Mouse (Mus musculus): Measurements from ENCODE around the gene Ncan.
A peak's percentile ranks its signal among the peaks of the same experiment; 100 is the strongest.
"Not testable (repeated sequence)": the region's sequence is repeated elsewhere in the genome, so short reads cannot be mapped to it uniquely, and the experiment has no call there.

The Ncan gene

GRCm38 (mm10) chr8:70084191-70085065 lies 36.2 kb downstream of the Ncan start:
- no peak for DNase-seq (ENCODE audit: low spot score)

GRCm38 (mm10) chr8:70083285-70083684 lies 37.4 kb downstream of the Ncan start, which contains the start of gene Hapln4:
Gene Hapln4 (plus strand): TSS chr8:70083457.
- DNase-seq (ENCODE audit: low spot score), result no peak

- no peak for DNase-seq (ENCODE audit: low spot score)
Measured at GRCm38 (mm10) chr8:70081976-70082375, 38.7 kb downstream of the Ncan start.

DNA sequence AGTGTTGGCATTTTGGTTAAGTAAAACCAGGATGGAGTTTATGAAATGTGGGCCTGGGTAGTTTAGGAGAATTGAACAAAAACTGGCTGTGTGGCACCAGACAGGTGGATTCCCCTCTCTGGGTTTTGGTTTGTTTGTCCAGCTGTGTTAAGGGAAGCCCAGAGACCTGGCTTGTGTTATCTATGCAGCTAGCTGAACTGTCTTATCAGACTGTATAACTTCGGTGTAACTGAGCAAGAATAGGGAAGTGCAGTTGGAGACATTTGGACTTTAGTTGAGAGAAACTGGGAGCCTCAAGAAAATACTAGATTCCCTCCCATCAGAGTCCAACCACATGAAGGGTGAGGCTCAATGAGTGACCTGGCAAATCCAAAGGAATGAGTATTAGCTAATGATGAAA lies 47.0 kb downstream of the Ncan start:
- DNase-seq (ENCODE audit: low spot score), result no peak

DNA sequence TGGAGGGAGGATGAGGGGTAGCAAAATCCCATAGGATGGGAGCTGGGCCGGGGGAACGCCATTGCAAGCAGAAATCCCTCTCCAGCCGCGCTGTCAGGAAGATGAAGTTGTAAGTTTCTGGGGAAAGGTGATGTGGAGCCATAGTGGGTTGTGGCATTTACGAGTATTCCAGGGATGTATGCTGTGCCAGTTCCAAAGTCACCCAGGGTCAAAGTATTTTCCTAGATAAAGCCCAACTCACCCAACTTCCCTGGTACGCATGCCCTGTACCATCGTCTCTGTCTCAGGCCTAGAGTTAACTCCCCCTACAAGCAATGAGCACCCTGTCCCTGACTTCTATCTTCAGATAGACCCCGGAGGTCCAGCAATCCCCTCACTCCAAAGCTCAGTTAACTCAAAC lies 47.6 kb downstream of the Ncan start:
- no peak for DNase-seq (ENCODE audit: low spot score)

- peak; percentile 9 for DNase-seq (ENCODE audit: low spot score)
Measured at GRCm38 (mm10) chr8:70072441-70073069, 48.1 kb downstream of the Ncan start, which contains the start of gene Tm6sf2. Gene Tm6sf2 (plus strand): TSS chr8:70072924.

- DNase-seq (ENCODE audit: low spot score), result no peak
Measured at GRCm38 (mm10) chr8:70071836-70072440, 48.7 kb downstream of the Ncan start.

- DNase-seq (ENCODE audit: low spot score), result no peak
Measured at GRCm38 (mm10) chr8:70057721-70058120, 63.0 kb downstream of the Ncan start.

DNA sequence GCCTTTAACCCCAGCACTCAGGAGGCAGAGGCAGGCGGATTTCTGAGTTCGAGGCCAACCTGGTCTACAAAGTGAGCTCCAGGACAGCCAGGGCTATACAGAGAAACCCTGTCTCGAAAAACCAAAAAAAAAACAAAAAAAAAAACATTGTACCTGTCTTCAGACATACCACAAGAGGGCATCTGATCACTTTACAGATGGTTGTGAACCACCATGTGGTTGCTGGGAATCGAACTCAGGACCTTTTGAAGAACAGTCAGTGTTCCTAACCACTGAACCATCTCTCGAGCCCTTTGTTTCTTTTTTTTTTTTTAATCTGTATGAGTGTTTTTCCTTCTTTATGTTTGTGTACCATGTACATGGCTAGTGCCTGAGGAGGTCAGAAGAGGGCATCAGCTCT lies 70.2 kb downstream of the Ncan start:
- DNase-seq (ENCODE audit: low spot score), result not testable (repeated sequence)

DNA sequence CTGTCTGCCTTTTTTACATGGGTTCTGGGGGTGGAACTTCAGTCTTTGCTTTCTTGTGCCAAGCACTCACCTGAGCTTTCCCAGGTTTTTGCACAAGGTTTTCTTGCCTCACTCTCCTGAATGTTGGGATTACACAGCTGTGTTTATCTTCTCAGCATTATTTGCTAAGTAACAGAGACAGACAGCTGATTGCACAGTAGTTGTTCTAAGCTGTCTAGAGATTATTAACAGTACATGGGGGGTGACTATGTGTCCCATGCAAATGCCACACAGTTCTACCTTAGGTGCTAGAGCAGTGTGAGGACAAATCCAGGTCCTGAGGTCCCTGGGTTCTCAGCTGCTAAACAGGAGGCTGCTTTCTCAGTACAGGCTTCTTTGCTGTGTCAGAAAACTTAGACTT lies 71.0 kb downstream of the Ncan start:
- DNase-seq (ENCODE audit: low spot score), result no peak

DNA sequence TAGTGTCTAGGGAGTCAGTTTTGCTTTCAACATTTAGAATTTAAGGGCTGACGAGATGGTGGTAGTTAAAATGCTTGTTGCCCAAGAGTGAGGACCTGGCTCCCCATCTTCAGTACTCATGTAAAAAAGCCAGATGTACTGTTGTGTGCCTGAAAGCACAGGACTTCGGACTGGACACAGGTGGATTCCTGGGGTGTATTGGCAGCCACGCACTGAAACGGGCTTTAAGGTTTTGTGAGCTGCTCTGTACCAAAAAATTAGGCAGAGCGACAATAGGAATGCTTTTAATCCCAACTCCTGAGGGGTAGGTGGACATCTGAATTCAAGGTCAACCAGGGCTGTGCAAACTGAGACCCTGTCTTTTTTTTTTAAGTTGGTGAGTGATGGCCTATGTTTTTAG lies 76.7 kb downstream of the Ncan start:
- no peak for DNase-seq (ENCODE audit: low spot score)
